Mouse (Mus musculus) embryonic facial prominence, embryonic 13.5 days (tissue): ENCODE data around the gene Ranbp17. TPM values are rescaled to one million over a fixed set of nuclear protein-coding genes. Genes with fewer than 3 reads are reported as not detected.

Source experiments
- ATAC-seq: fragments of 200-750 bp; cut with Nextera tagmentation; 2 replicates; pipeline ENCODE4 v1.8.0; 2017; ENCODE audit warnings: low read depth; ENCODE audit not compliant: insufficient number of reproducible peaks, insufficient read depth, low FRiP score, low TSS enrichment
- H3K27ac ChIP-seq: fragments of 300-500 bp; sonication (generic); 2 replicates; pipeline ENCODE4 v1.5.1; 2015; ENCODE audit warnings: moderate library complexity, mild to moderate bottlenecking, inconsistent platforms
- H3K27me3 ChIP-seq: fragments of 300-500 bp; sonication (generic); 2 replicates; pipeline ENCODE4 v1.6.1; 2015; ENCODE audit warnings: mild to moderate bottlenecking, inconsistent platforms
- H3K36me3 ChIP-seq: fragments of 300-500 bp; sonication (generic); 2 replicates; pipeline ENCODE4 v1.6.1; 2015; ENCODE audit warnings: mild to moderate bottlenecking, inconsistent platforms
- H3K4me1 ChIP-seq: fragments of 300-500 bp; sonication (generic); 2 replicates; pipeline ENCODE4 v1.6.1; 2015; ENCODE audit warnings: inconsistent platforms
- H3K4me2 ChIP-seq: fragments of 300-500 bp; sonication (generic); 2 replicates; pipeline ENCODE4 v1.6.1; 2015; ENCODE audit warnings: moderate library complexity, mild to moderate bottlenecking, inconsistent platforms
- H3K4me3 ChIP-seq: fragments of 300-500 bp; sonication (generic); 2 replicates; pipeline ENCODE4 v1.5.1; 2015; ENCODE audit warnings: mild to moderate bottlenecking, inconsistent platforms
- H3K9ac ChIP-seq: fragments of 300-500 bp; sonication (generic); 2 replicates; pipeline ENCODE4 v1.6.1; 2015; ENCODE audit warnings: mild to moderate bottlenecking, inconsistent platforms
- H3K9me3 ChIP-seq: fragments of 300-500 bp; sonication (generic); 2 replicates; pipeline ENCODE4 v1.6.1; 2016; ENCODE audit warnings: inconsistent platforms
- WGBS: fragments of 180-500 bp; shearing (Covaris S2); methylation state at CpG from one replicate; pipeline ENCODE4 v1.1.7; 2015; ENCODE audit warnings: mixed read lengths; 5-methylcytosine and 5-hydroxymethylcytosine counted together
- polyA plus RNA-seq: library from polyadenylated mRNA; unstranded; fragments of >200 nt; fragmentation: Nextera tagmentation; extraction: Ambion mirVana; gene quantifications from 2 replicates; pipeline ENCODE4 v1.2.1, GENCODE M21; 2015

Ranbp17 gene
- polyA plus RNA-seq, 1 experiment from 2014 or later, result 5.5 TPM

- H3K27me3 ChIP-seq, result no peaks in the 10 kb centered on the region
- no peak overlapping the region for H3K4me3 ChIP-seq
- H3K27ac ChIP-seq, result no peak overlapping the region
- H3K4me2 ChIP-seq, result no peak overlapping the region
- no peaks in the 10 kb centered on the region for H3K4me1 ChIP-seq
- no peaks in the 10 kb centered on the region for H3K9me3 ChIP-seq
- H3K36me3 ChIP-seq, result no peaks in the 10 kb centered on the region
- ATAC-seq, result no peak
- no peak overlapping the region for H3K9ac ChIP-seq
- WGBS, result 71% methylated on average over 1 of the region's 1 CpGs
Observed at GRCm38 (mm10) chr11:33399346-33399745, 114.2 kb downstream of the Ranbp17 start.

GRCm38 (mm10) chr11:33398701-33399100, 114.8 kb downstream of the Ranbp17 start:
- Histone ChIP-seq H3K4me2 (no peak overlapping the region), H3K4me3 (no peak overlapping the region), H3K4me1 (no peaks in the 10 kb centered on the region), H3K9ac (no peak overlapping the region), H3K27ac (no peak overlapping the region), H3K9me3 (no peaks in the 10 kb centered on the region), H3K36me3 (no peaks in the 10 kb centered on the region), H3K27me3 (no peaks in the 10 kb centered on the region)
- no peak for ATAC-seq
- 85% methylated on average over 3 of the region's 3 CpGs for WGBS

GRCm38 (mm10) chr11:33396275-33396674, 117.3 kb downstream of the Ranbp17 start:
- Histone ChIP-seq H3K9ac (no peak overlapping the region), H3K4me3 (no peak overlapping the region), H3K4me1 (no peaks in the 10 kb centered on the region), H3K9me3 (no peaks in the 10 kb centered on the region), H3K27ac (no peak overlapping the region), H3K4me2 (no peak overlapping the region), H3K27me3 (no peaks in the 10 kb centered on the region), H3K36me3 (no peaks in the 10 kb centered on the region)
- 84% methylated on average over 6 of the region's 6 CpGs for WGBS
- no peak for ATAC-seq

- Histone ChIP-seq H3K4me2 (no peak overlapping the region), H3K9me3 (no peaks in the 10 kb centered on the region), H3K36me3 (no peaks in the 10 kb centered on the region), H3K4me1 (no peaks in the 10 kb centered on the region), H3K4me3 (no peak overlapping the region), H3K27ac (no peak overlapping the region), H3K9ac (no peak overlapping the region), H3K27me3 (no peaks in the 10 kb centered on the region)
- 66% methylated on average over 3 of the region's 3 CpGs for WGBS
- no peak for ATAC-seq
Observed at GRCm38 (mm10) chr11:33394093-33394492, 119.5 kb downstream of the Ranbp17 start.

GRCm38 (mm10) chr11:33388685-33389084, 124.9 kb downstream of the Ranbp17 start:
- Histone ChIP-seq H3K9me3 (no peaks in the 10 kb centered on the region), H3K4me2 (no peak overlapping the region), H3K9ac (no peak overlapping the region), H3K27ac (no peak overlapping the region), H3K4me1 (no peaks in the 10 kb centered on the region), H3K4me3 (no peak overlapping the region), H3K27me3 (no peaks in the 10 kb centered on the region), H3K36me3 (no peaks in the 10 kb centered on the region)
- WGBS, result 89% methylated on average over 2 of the region's 2 CpGs
- ATAC-seq, result no peak

GRCm38 (mm10) chr11:33361867-33362266, 151.7 kb downstream of the Ranbp17 start:
- Histone ChIP-seq H3K36me3 (no peaks in the 10 kb centered on the region), H3K4me3 (no peak overlapping the region), H3K9me3 (no peaks in the 10 kb centered on the region), H3K27ac (no peak overlapping the region), H3K27me3 (no peaks in the 10 kb centered on the region), H3K4me1 (no peaks in the 10 kb centered on the region), H3K4me2 (no peak overlapping the region), H3K9ac (no peak overlapping the region)
- 70% methylated on average over 5 of the region's 5 CpGs for WGBS
- no peak for ATAC-seq

GRCm38 (mm10) chr11:33349269-33349668, 164.3 kb downstream of the Ranbp17 start:
- H3K4me1 ChIP-seq, result no peaks in the 10 kb centered on the region
- no peaks in the 10 kb centered on the region for H3K36me3 ChIP-seq
- H3K4me2 ChIP-seq, result no peak overlapping the region
- WGBS, result 61% methylated on average over 2 of the region's 2 CpGs
- no peak overlapping the region for H3K9ac ChIP-seq
- H3K9me3 ChIP-seq, result no peaks in the 10 kb centered on the region
- no peak for ATAC-seq
- no peak overlapping the region for H3K4me3 ChIP-seq
- no peak overlapping the region for H3K27ac ChIP-seq
- no peaks in the 10 kb centered on the region for H3K27me3 ChIP-seq

GRCm38 (mm10) chr11:33342061-33342460, 171.5 kb downstream of the Ranbp17 start:
- no peak overlapping the region for H3K27ac ChIP-seq
- H3K4me2 ChIP-seq, result no peak overlapping the region
- WGBS, result 28% methylated on average over 2 of the region's 2 CpGs
- peaks cover 5% of the 10 kb centered on the region; the same call in 1 of the 2 replicates for H3K4me1 ChIP-seq
- H3K4me3 ChIP-seq, result no peak overlapping the region
- no peaks in the 10 kb centered on the region for H3K9me3 ChIP-seq
- H3K9ac ChIP-seq, result no peak overlapping the region
- no peaks in the 10 kb centered on the region for H3K27me3 ChIP-seq
- no peak for ATAC-seq
- no peaks in the 10 kb centered on the region for H3K36me3 ChIP-seq

- 35% methylated on average over 7 of the region's 7 CpGs for WGBS
- no peaks in the 10 kb centered on the region for H3K27me3 ChIP-seq
- H3K4me1 ChIP-seq, result peaks cover 8% of the 10 kb centered on the region; the same call in 1 of the 2 replicates
- H3K4me2 ChIP-seq, result no peak overlapping the region
- no peaks in the 10 kb centered on the region for H3K9me3 ChIP-seq
- no peak overlapping the region for H3K4me3 ChIP-seq
- H3K36me3 ChIP-seq, result no peaks in the 10 kb centered on the region
- no peak for ATAC-seq
- H3K27ac ChIP-seq, result no peak overlapping the region
- H3K9ac ChIP-seq, result no peak overlapping the region
Observed at GRCm38 (mm10) chr11:33336552-33337121, 176.9 kb downstream of the Ranbp17 start.

- H3K27ac ChIP-seq, result no peak overlapping the region
- H3K4me1 ChIP-seq, result 0 out of 2 replicates have a peak, but pooled peaks cover 4% of the 10 kb centered on the region
- H3K9me3 ChIP-seq, result no peaks in the 10 kb centered on the region
- H3K27me3 ChIP-seq, result no peaks in the 10 kb centered on the region
- no peak overlapping the region for H3K4me2 ChIP-seq
- ATAC-seq, result no peak
- H3K9ac ChIP-seq, result no peak overlapping the region
- WGBS, result 72% methylated on average over 3 of the region's 3 CpGs
- no peak overlapping the region for H3K4me3 ChIP-seq
- H3K36me3 ChIP-seq, result no peaks in the 10 kb centered on the region
Observed at GRCm38 (mm10) chr11:33335616-33336015, 177.9 kb downstream of the Ranbp17 start.

- Histone ChIP-seq H3K27ac (no peak overlapping the region), H3K4me2 (no peak overlapping the region), H3K9ac (no peak overlapping the region), H3K27me3 (no peaks in the 10 kb centered on the region), H3K36me3 (no peaks in the 10 kb centered on the region), H3K4me1 (0 out of 2 replicates have a peak, but pooled peaks cover 4% of the 10 kb centered on the region), H3K9me3 (no peaks in the 10 kb centered on the region), H3K4me3 (no peak overlapping the region)
- WGBS, result 34% methylated on average over 5 of the region's 5 CpGs
- no peak for ATAC-seq
Observed at GRCm38 (mm10) chr11:33332137-33332536, 181.4 kb downstream of the Ranbp17 start.

GRCm38 (mm10) chr11:33319006-33319611, 194.4 kb downstream of the Ranbp17 start:
- Histone ChIP-seq H3K4me1 (no peaks in the 10 kb centered on the region), H3K9me3 (no peaks in the 10 kb centered on the region), H3K36me3 (no peaks in the 10 kb centered on the region), H3K27me3 (no peaks in the 10 kb centered on the region), H3K4me3 (no peak overlapping the region), H3K27ac (no peak overlapping the region), H3K9ac (no peak overlapping the region), H3K4me2 (no peak overlapping the region)
- no peak for ATAC-seq
- WGBS, result 79% methylated on average over 7 of the region's 7 CpGs
